Mouse (Mus musculus) kidney, embryonic 14.5 days (tissue): Measurements from ENCODE around the gene Cd47. TPM values are rescaled to one million over a fixed set of nuclear protein-coding genes. Genes with fewer than 3 reads are reported as not detected.

Source experiments
- ATAC-seq: fragments of 200-750 bp; cut with Nextera tagmentation; 2 replicates; pipeline ENCODE4 v1.8.0; 2017; ENCODE audit warnings: moderate number of reproducible peaks, mild to moderate bottlenecking, moderate TSS enrichment, moderate library complexity; ENCODE audit not compliant: low FRiP score, low TSS enrichment
- H3K27ac ChIP-seq: fragments of 300-500 bp; sonication (generic); 2 replicates; pipeline ENCODE4 v1.5.1; 2014; ENCODE audit warnings: low read depth, mild to moderate bottlenecking, low read length, moderate library complexity, mixed read lengths
- H3K27me3 ChIP-seq: fragments of 300-500 bp; sonication (generic); 2 replicates; pipeline ENCODE4 v1.6.1; 2014; ENCODE audit warnings: mild to moderate bottlenecking, low read length; ENCODE audit not compliant: control insufficient read depth, insufficient read depth
- H3K36me3 ChIP-seq: fragments of 300-500 bp; sonication (generic); 2 replicates; pipeline ENCODE4 v1.6.1; 2014; ENCODE audit warnings: low read length, mixed read lengths; ENCODE audit not compliant: control insufficient read depth, insufficient read depth
- H3K4me1 ChIP-seq: fragments of 300-500 bp; sonication (generic); 2 replicates; pipeline ENCODE4 v1.6.1; 2014; ENCODE audit warnings: low read length, mixed read lengths; ENCODE audit not compliant: control insufficient read depth, insufficient read depth
- H3K4me2 ChIP-seq: fragments of 300-500 bp; sonication (generic); replicated peaks from 2 replicates; pipeline ENCODE4 v1.6.1; 2014; ENCODE audit warnings: low read depth, mild to moderate bottlenecking, low read length
- H3K4me3 ChIP-seq: fragments of 300-500 bp; sonication (generic); 2 replicates; pipeline ENCODE4 v1.5.1; 2014; ENCODE audit warnings: mild to moderate bottlenecking, low read length
- H3K9ac ChIP-seq: fragments of 300-500 bp; sonication (generic); 2 replicates; pipeline ENCODE4 v1.6.1; 2014; ENCODE audit warnings: low read depth, mild to moderate bottlenecking, low read length, moderate library complexity
- H3K9me3 ChIP-seq: fragments of 300-500 bp; sonication (generic); 2 replicates; pipeline ENCODE4 v1.6.1; 2016; ENCODE audit warnings: low read length; ENCODE audit not compliant: control insufficient read depth
- WGBS: fragments of 180-500 bp; shearing (Covaris S2); extraction: QIAGEN DNeasy Blood & Tissue Kit; methylation state at CpG from one replicate; pipeline ENCODE4 v1.1.7; 2014; 5-methylcytosine and 5-hydroxymethylcytosine counted together
- polyA plus RNA-seq: library from polyadenylated mRNA; unstranded; fragments of >200 nt; fragmentation: Nextera tagmentation; extraction: Ambion mirVana; gene quantifications from 2 replicates; pipeline ENCODE4 v1.2.1, GENCODE M21; 2014

The Cd47 gene
- polyA plus RNA-seq, 1 experiment from 2014 or later: 82.9 TPM

- no peak overlapping the region for H3K4me3 ChIP-seq
- no peak overlapping the region for H3K4me2 ChIP-seq
- no peaks in the 10 kb centered on the region; the same call in 1 of the 2 replicates for H3K4me1 ChIP-seq
- 75% methylated on average over 2 of the region's 2 CpGs for WGBS
- no peak for ATAC-seq
- H3K27me3 ChIP-seq: no peaks in the 10 kb centered on the region
- H3K9me3 ChIP-seq: 0 out of 2 replicates have a peak, but pooled peaks cover under 1% of the 10 kb centered on the region
- H3K27ac ChIP-seq: no peak overlapping the region
- no peaks in the 10 kb centered on the region for H3K36me3 ChIP-seq
- no peak overlapping the region for H3K9ac ChIP-seq
These were observed 155.6 kb downstream of the Cd47 start for GRCm38 (mm10) chr16:49955952-49956351.

GRCm38 (mm10) chr16:49956531-49957302, 156.4 kb downstream of the Cd47 start:
- no peak overlapping the region for H3K9ac ChIP-seq
- H3K36me3 ChIP-seq: no peaks in the 10 kb centered on the region
- H3K27ac ChIP-seq: no peak overlapping the region
- no peaks in the 10 kb centered on the region for H3K27me3 ChIP-seq
- no peaks in the 10 kb centered on the region; the same call in 1 of the 2 replicates for H3K4me1 ChIP-seq
- WGBS: 83% methylated on average over 7 of the region's 7 CpGs
- no peak overlapping the region for H3K4me3 ChIP-seq
- no peak overlapping the region for H3K4me2 ChIP-seq
- H3K9me3 ChIP-seq: no peaks in the 10 kb centered on the region
- no peak for ATAC-seq

GRCm38 (mm10) chr16:49958900-49959436, 158.6 kb downstream of the Cd47 start:
- 86% methylated on average over 5 of the region's 5 CpGs for WGBS
- H3K4me2 ChIP-seq: no peak overlapping the region
- H3K36me3 ChIP-seq: no peaks in the 10 kb centered on the region
- no peak overlapping the region for H3K4me3 ChIP-seq
- H3K9me3 ChIP-seq: no peaks in the 10 kb centered on the region
- 0 out of 2 replicates have a peak, but pooled peaks cover 4% of the 10 kb centered on the region for H3K4me1 ChIP-seq
- H3K27ac ChIP-seq: no peak overlapping the region
- no peak overlapping the region for H3K9ac ChIP-seq
- no peaks in the 10 kb centered on the region for H3K27me3 ChIP-seq
- no peak for ATAC-seq

- Histone ChIP-seq H3K9ac (no peak overlapping the region), H3K4me2 (no peak overlapping the region), H3K4me3 (no peak overlapping the region), H3K9me3 (no peaks in the 10 kb centered on the region), H3K27ac (no peak overlapping the region), H3K36me3 (no peaks in the 10 kb centered on the region), H3K27me3 (no peaks in the 10 kb centered on the region), H3K4me1 (0 out of 2 replicates have a peak, but pooled peaks cover 9% of the 10 kb centered on the region)
- WGBS: 85% methylated on average over 3 of the region's 3 CpGs
- ATAC-seq: no peak
These were observed 162.0 kb downstream of the Cd47 start for GRCm38 (mm10) chr16:49962305-49962704.

- no peak overlapping the region for H3K4me3 ChIP-seq
- 29% methylated on average over 7 of the region's 7 CpGs for whole genome bisulfite sequencing
- H3K4me1 ChIP-seq: 0 out of 2 replicates have a peak, but pooled peaks cover 9% of the 10 kb centered on the region
- no peak overlapping the region for H3K9ac ChIP-seq
- H3K36me3 ChIP-seq: no peaks in the 10 kb centered on the region
- H3K4me2 ChIP-seq: no peak overlapping the region
- H3K9me3 ChIP-seq: no peaks in the 10 kb centered on the region
- ATAC-seq: peak; percentile 44; the same call in 1 of the 2 replicates
- H3K27ac ChIP-seq: no peak overlapping the region
- no peaks in the 10 kb centered on the region for H3K27me3 ChIP-seq
These were observed 164.1 kb downstream of the Cd47 start for GRCm38 (mm10) chr16:49964321-49964986.

Other genes starting within 250 kb of the Cd47 start
- 31.2 and 31.5 TPM in 2 replicates for gene Ift57, start 101.3 kb upstream of the Cd47 start, polyA plus RNA-seq